Mouse (Mus musculus) ES-E14 (cell line): ENCODE measurements around the gene Pom121. TPM values are rescaled to one million over a fixed set of nuclear protein-coding genes. Genes with fewer than 3 reads are reported as not detected.

Experiments used
- DNase-seq: peaks from one replicate; pipeline ENCODE4 v3.0.0-alpha.2; 2013; ENCODE audit warnings: low read depth, low spot score
- H3K27ac ChIP-seq: 2 replicates; pipeline ENCODE4 v1.5.1; 2012; ENCODE audit warnings: low read depth, mild to moderate bottlenecking, low read length, moderate library complexity, mixed read lengths; ENCODE audit not compliant: poor library complexity, insufficient read depth, severe bottlenecking
- H3K36me3 ChIP-seq: 2 replicates; pipeline ENCODE4 v1.6.1; 2012; ENCODE audit warnings: mild to moderate bottlenecking, low read length, moderate library complexity, mixed read lengths; ENCODE audit not compliant: control insufficient read depth, poor library complexity, insufficient read depth, severe bottlenecking
- H3K4me1 ChIP-seq, 2 experiments: fragments of 150-350 bp in 1 of 2; sonication (generic) in 1 of 2; 2 replicates each; pipeline ENCODE4 v1.6.1; 2012; ENCODE audit warnings: low read length in 2 of 2, mild to moderate bottlenecking in 1 of 2, mixed read lengths in 1 of 2; ENCODE audit not compliant: control insufficient read depth in 2 of 2, insufficient read depth in 2 of 2, poor library complexity in 1 of 2
- H3K4me3 ChIP-seq, 2 experiments: fragments of 150-350 bp in 1 of 2; sonication (generic) in 1 of 2; 2 replicates each; pipeline ENCODE4 v1.5.1; 2012; ENCODE audit warnings: low read length in 2 of 2, low read depth in 1 of 2, mild to moderate bottlenecking in 1 of 2, mixed read lengths in 1 of 2; ENCODE audit not compliant: insufficient read depth in 1 of 2, poor library complexity in 1 of 2, severe bottlenecking in 1 of 2
- H3K9ac ChIP-seq: 2 replicates; pipeline ENCODE4 v1.6.1; 2012; ENCODE audit warnings: low read depth, mild to moderate bottlenecking, low read length, mixed read lengths; ENCODE audit not compliant: poor library complexity, insufficient read depth, severe bottlenecking
- H3K9me3 ChIP-seq: fragments of 150-350 bp; sonication (generic); 2 replicates; pipeline ENCODE4 v1.6.1; 2012; ENCODE audit warnings: low read depth, mild to moderate bottlenecking, low read length; ENCODE audit not compliant: control insufficient read depth, insufficient read depth
- CHD2 ChIP-seq: IDR thresholded peaks from 2 replicates; pipeline ENCODE4 v1.6.1; 2014; ENCODE audit warnings: mild to moderate bottlenecking, low read depth, low read length, inconsistent platforms
- HCFC1 ChIP-seq: IDR thresholded peaks from 2 replicates; pipeline ENCODE4 v1.6.1; 2012; ENCODE audit warnings: low read length, inconsistent platforms, borderline replicate concordance; ENCODE audit not compliant: insufficient read depth
- MAFK ChIP-seq: IDR thresholded peaks from 2 replicates; pipeline ENCODE4 v1.6.1; 2014; ENCODE audit warnings: mild to moderate bottlenecking, low read depth, low read length, inconsistent platforms; ENCODE audit not compliant: insufficient read depth
- ZC3H11A ChIP-seq: IDR thresholded peaks from 2 replicates; pipeline ENCODE4 v1.6.1; 2012; ENCODE audit warnings: low read depth, mild to moderate bottlenecking, inconsistent platforms, low read length, borderline replicate concordance
- ZNF384 ChIP-seq: IDR thresholded peaks from 2 replicates; pipeline ENCODE4 v1.6.1; 2012; ENCODE audit warnings: low read depth, low read length, inconsistent platforms
- in situ Hi-C, 2 experiments: fragments of 600-800 bp; cut with MboI; formaldehyde crosslinking; loops; one replicate each; pipeline ENCODE4 v1.15.1; 2025; ENCODE audit warnings: low sequenced_read_pairs in 2 of 2, inconsistent platforms in 1 of 2; ENCODE audit not compliant: unreplicated experiment in 2 of 2
- total RNA-seq: library from RNA; depleted of rRNA; stranded (reverse); fragments of 300-350 nt; gene quantifications from 2 replicates; pipeline ENCODE4 v1.2.3, GENCODE M21; 2012

Pom121 gene
- total RNA-seq, 1 experiment: 36.4 TPM

DNA sequence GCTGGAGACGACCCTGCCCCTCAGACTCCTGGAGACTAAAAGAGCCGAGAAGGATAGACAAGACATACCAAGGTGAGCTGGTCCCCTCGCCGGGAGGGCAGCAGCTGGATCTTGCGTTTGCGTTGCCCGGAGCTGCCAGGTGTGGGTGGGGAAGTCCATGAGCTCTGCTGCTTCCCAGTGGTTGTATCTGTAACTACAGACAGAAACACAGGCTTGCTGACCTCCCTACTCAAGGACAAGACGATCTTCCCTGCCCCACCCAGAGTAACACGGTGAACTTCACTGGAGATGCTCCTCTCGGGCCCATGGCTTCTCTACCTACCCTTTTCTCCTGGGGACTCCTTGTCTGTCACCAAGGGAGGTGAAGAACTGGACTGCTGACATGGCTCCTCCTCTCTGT, 10.6 kb downstream of the Pom121 start:
- no peak for DNase-seq
- Histone ChIP-seq H3K36me3 (peaks cover 77% of the 10 kb centered on the region), H3K27ac (no peak overlapping the region; the same call in 1 of the 2 replicates), H3K4me1 (no peaks in the 10 kb centered on the region), H3K9me3 (no peaks in the 10 kb centered on the region), H3K9ac (no peak overlapping the region), H3K4me3 (no peak overlapping the region)
- in situ Hi-C loops: no loop called here
- no peak for TF ChIP-seq ZNF384
- TF ChIP-seq CHD2: no peak
- no peak for TF ChIP-seq MAFK

DNA sequence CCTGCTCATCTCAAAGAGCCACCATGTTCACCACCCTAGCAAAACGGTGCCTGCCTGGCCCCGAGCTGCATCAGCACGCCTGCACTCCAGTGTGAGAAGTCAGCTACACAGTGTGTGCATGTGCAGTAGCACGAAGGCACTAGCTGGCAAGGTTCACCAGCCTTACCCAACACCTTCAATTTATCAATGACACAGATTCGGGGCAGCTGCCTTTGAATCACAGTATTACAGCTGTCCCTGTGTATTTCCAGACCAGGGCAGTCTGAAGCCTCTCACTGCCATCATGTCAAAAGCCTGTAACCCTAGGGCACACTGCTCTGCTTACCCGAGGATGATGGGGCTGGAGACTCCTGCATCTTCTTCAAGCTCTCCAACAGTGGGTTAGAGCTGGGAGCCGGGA, 11.6 kb downstream of the Pom121 start:
- in situ Hi-C loops: no loop called here
- TF ChIP-seq CHD2 (no peak), MAFK (no peak), ZNF384 (no peak), ZC3H11A (no peak), HCFC1 (no peak)

GRCm38 (mm10) chr5:135381356-135381925, 12.9 kb downstream of the Pom121 start:
- in situ Hi-C loops: no loop called here
- H3K4me1 ChIP-seq: no peaks in the 10 kb centered on the region
- TF ChIP-seq HCFC1 (no peak), ZC3H11A (no peak), ZNF384 (no peak)
- no peaks in the 10 kb centered on the region for H3K9me3 ChIP-seq
- no peak overlapping the region for H3K9ac ChIP-seq
- DNase-seq: no peak
- H3K27ac ChIP-seq: no peak overlapping the region
- H3K4me3 ChIP-seq: no peak overlapping the region
- H3K36me3 ChIP-seq: peaks cover 75% of the 10 kb centered on the region

More for the DNA sequence above, 11.6 kb downstream of the Pom121 start:
- DNase-seq: no peak
- Histone ChIP-seq H3K9me3 (no peaks in the 10 kb centered on the region), H3K9ac (no peak overlapping the region), H3K4me3 (no peak overlapping the region), H3K36me3 (peaks cover 80% of the 10 kb centered on the region), H3K4me1 (no peaks in the 10 kb centered on the region), H3K27ac (no peak overlapping the region)

GRCm38 (mm10) chr5:135380681-135381080, 13.7 kb downstream of the Pom121 start:
- Histone ChIP-seq H3K36me3 (peaks cover 80% of the 10 kb centered on the region), H3K4me1 (no peaks in the 10 kb centered on the region), H3K4me3 (no peak overlapping the region), H3K27ac (no peak overlapping the region), H3K9me3 (no peaks in the 10 kb centered on the region), H3K9ac (no peak overlapping the region)
- no peak for DNase-seq
- in situ Hi-C loops: no loop called here
- no peak for TF ChIP-seq ZC3H11A
- no peak for TF ChIP-seq MAFK
- TF ChIP-seq HCFC1: no peak
- no peak for TF ChIP-seq ZNF384
- no peak for TF ChIP-seq CHD2

- in situ Hi-C loops: no loop called here
- no peak overlapping the region for H3K27ac ChIP-seq
- H3K9ac ChIP-seq: no peak overlapping the region
- TF ChIP-seq CHD2 (no peak), ZC3H11A (no peak), HCFC1 (no peak), MAFK (no peak), ZNF384 (no peak)
- DNase-seq: no peak
- no peaks in the 10 kb centered on the region for H3K4me1 ChIP-seq
- no peak overlapping the region for H3K4me3 ChIP-seq
- H3K9me3 ChIP-seq: no peaks in the 10 kb centered on the region
- peaks cover 64% of the 10 kb centered on the region for H3K36me3 ChIP-seq
These were observed 18.0 kb downstream of the Pom121 start for GRCm38 (mm10) chr5:135376341-135376740.
